Mouse (Mus musculus): ENCODE measurements around the gene Rps6kc1. TPM values are rescaled to one million over a fixed set of nuclear protein-coding genes. Genes with fewer than 3 reads are reported as not detected.

Rps6kc1 gene
- total and polyA plus RNA-seq, 2 experiments from 2014 or later: 7.3 to 9.7 TPM

DNA sequence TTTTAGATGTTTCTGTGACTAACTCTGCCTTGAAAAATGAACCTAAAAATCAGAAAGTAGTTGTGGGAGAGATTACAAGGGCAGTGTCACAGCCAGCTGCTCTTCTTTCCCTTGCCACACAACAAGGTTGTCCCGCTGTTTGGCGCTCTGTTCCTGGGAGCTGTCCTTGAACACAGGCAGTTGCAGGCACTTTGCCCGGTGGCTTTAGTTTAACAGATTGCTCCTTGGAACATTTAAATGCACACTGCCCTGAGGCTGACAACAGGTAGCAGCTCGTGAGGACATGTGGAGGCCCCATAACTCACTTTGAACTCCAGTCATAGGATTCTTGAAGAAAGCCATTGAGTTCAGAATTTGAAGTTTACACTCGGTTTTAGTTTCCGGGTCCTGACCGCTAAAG lies 36.9 kb upstream of the Rps6kc1 start:
- Histone ChIP-seq H3K36me3 (replicated peaks; ENCODE audit: control insufficient read depth, insufficient read depth, low read length) (peaks cover 56% of the 10 kb centered on the region), H3K27ac (ENCODE audit: low read depth) (no peak overlapping the region), H3K4me3 (ENCODE audit: low read depth, low read length) (no peak overlapping the region), H3K27me3 (ENCODE audit: control insufficient read depth, insufficient read depth, low read length) (no peaks in the 10 kb centered on the region), H3K9me3 (replicated peaks; ENCODE audit: control insufficient read depth, low read length) (no peaks in the 10 kb centered on the region), H3K4me1 (ENCODE audit: control insufficient read depth, insufficient read depth) (peaks cover 11% of the 10 kb centered on the region), H3K4me2 (ENCODE audit: low read depth, low read length) (no peak overlapping the region), H3K9ac (replicated peaks; ENCODE audit: low read depth, low read length) (no peak overlapping the region)
- DNase-seq (ENCODE audit: low spot score) (no peak), ATAC-seq (ENCODE audit: insufficient read depth, low read depth) (no peak)
- 84% methylated on average over 7 of the region's 7 CpGs for whole genome bisulfite sequencing
- TF ChIP-seq EP300 (IDR thresholded peaks at IDR 0.05; ENCODE audit: low read depth) (no peak), CTCF (IDR thresholded peaks at IDR 0.05; ENCODE audit: low read depth) (no peak)

DNA sequence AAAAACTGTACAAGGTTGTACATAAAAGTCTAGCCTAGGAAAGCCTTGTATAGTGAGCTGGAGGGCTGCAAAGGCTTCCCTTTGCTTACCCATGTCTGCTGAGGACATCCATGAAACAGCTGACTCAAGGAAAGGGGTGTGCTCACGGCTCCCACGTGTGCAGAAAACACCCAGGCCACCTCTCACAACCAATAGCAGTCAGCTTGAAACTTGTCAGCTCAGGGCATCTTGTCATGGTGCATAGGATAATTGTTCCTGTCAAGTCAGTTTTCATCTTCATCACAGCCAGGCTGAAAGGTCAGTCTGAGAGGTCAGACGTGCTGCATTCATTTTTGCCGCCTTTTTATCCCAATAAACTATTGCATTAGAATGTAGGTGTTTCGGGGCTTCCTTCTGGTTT lies 36.4 kb upstream of the Rps6kc1 start:
- WGBS: 80% methylated on average over 5 of the region's 5 CpGs
- Histone ChIP-seq H3K27ac (ENCODE audit: low read depth) (no peak overlapping the region), H3K36me3 (replicated peaks; ENCODE audit: control insufficient read depth, insufficient read depth, low read length) (peaks cover 61% of the 10 kb centered on the region), H3K27me3 (ENCODE audit: control insufficient read depth, insufficient read depth, low read length) (no peaks in the 10 kb centered on the region), H3K9ac (replicated peaks; ENCODE audit: low read depth, low read length) (no peak overlapping the region), H3K4me3 (ENCODE audit: low read depth, low read length) (no peak overlapping the region), H3K4me2 (ENCODE audit: low read depth, low read length) (no peak overlapping the region), H3K4me1 (ENCODE audit: control insufficient read depth, insufficient read depth) (peaks cover 9% of the 10 kb centered on the region), H3K9me3 (replicated peaks; ENCODE audit: control insufficient read depth, low read length) (no peaks in the 10 kb centered on the region)
- ATAC-seq (ENCODE audit: insufficient read depth, low read depth): no peak
- DNase-seq (ENCODE audit: low spot score): no peak
- TF ChIP-seq EP300 (IDR thresholded peaks at IDR 0.05; ENCODE audit: low read depth): no peak
- no peak for TF ChIP-seq CTCF (IDR thresholded peaks at IDR 0.05; ENCODE audit: low read depth)

DNA sequence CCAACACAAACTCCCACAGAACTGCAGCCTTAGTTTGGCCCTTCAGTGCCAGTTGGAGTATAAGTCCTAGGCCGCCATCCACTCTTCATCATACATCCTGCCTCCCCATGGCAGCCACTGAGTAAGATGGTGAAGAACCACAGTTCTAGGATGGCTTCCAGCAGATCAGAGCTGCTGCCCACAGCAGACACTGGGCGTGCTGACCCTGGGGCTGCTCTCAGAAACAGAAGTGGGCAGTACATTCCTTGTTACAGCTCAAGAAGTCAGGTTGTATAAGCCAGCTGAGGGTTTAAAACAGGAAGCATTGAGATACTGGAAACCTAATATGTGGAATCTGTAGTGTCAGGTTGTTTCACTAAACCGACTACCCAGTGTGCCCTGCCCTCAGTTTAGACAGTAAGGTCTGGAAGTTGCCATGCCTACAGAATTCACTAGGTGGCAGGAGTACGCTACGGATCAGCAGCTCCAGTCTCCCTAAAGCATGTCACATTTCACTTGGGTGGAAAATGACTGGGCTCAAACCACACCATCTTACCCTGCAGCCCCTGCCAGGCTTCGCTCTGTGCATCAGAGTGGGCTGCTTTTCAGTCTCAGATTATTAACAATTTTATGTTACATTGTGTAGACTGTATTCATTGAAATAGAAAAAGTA lies 32.7 kb upstream of the Rps6kc1 start:
- peak; percentile 95 for TF ChIP-seq CTCF (IDR thresholded peaks at IDR 0.05; ENCODE audit: low read depth)
- TF ChIP-seq EP300 (IDR thresholded peaks at IDR 0.05; ENCODE audit: low read depth): no peak
- Histone ChIP-seq H3K9me3 (replicated peaks; ENCODE audit: control insufficient read depth, low read length) (no peaks in the 10 kb centered on the region), H3K4me1 (ENCODE audit: control insufficient read depth, insufficient read depth) (no peaks in the 10 kb centered on the region), H3K4me2 (ENCODE audit: low read depth, low read length) (no peak overlapping the region), H3K27me3 (ENCODE audit: control insufficient read depth, insufficient read depth, low read length) (no peaks in the 10 kb centered on the region), H3K9ac (replicated peaks; ENCODE audit: low read depth, low read length) (no peak overlapping the region), H3K27ac (ENCODE audit: low read depth) (no peak overlapping the region), H3K36me3 (replicated peaks; ENCODE audit: control insufficient read depth, insufficient read depth, low read length) (peaks cover 89% of the 10 kb centered on the region), H3K4me3 (ENCODE audit: low read depth, low read length) (no peak overlapping the region)
- WGBS: 44% methylated on average over 6 of the region's 6 CpGs
- ATAC-seq (ENCODE audit: insufficient read depth, low read depth) (peak; percentile 91), DNase-seq (ENCODE audit: low spot score) (peak; percentile 78)

DNA sequence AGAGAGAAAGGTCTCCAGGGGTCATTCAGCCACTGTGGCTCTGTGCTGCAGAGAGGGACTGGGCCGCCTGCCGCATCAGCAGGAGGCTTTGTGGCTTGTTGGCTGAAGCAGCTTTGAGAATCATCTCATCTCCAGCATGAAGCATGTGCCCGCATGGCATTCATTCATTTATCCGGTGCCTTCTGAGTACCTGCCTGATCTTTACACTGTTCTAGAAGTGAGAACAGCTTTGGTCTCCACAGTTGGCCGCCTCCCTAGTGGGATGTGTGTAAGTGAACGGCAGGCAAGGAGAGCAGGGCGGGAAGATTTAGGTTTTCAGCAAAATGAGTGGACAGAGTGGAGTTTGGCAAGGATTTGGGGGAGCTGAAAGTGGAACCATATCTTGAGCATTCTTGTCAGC lies 28.2 kb upstream of the Rps6kc1 start:
- no peak for TF ChIP-seq CTCF (IDR thresholded peaks at IDR 0.05; ENCODE audit: low read depth)

DNA sequence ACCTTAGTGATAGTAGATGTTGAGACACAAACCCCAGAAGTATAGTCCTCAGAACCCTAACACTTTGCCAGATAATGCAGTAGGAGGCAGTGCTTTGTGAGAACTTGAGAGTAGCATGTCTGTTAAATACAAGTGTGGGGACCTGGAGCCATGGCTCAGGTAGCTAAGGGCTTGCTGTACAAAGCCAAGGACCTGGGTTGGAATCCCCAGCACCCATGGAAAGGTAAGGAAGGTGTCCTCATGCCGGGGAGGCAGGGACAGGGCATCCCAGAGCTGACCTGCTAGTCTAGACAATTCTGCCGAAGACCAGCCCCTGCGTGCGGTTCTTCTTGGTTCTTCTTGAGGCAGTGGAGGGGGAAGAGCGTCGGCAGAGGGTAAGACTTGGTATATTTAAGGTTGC lies 18.6 kb upstream of the Rps6kc1 start:
- Histone ChIP-seq H3K9ac (replicated peaks; ENCODE audit: low read depth, low read length) (no peak overlapping the region), H3K36me3 (replicated peaks; ENCODE audit: control insufficient read depth, insufficient read depth, low read length) (peaks cover 24% of the 10 kb centered on the region), H3K9me3 (replicated peaks; ENCODE audit: control insufficient read depth, low read length) (no peaks in the 10 kb centered on the region), H3K4me3 (ENCODE audit: low read depth, low read length) (no peak overlapping the region), H3K27me3 (ENCODE audit: control insufficient read depth, insufficient read depth, low read length) (no peaks in the 10 kb centered on the region), H3K4me1 (ENCODE audit: control insufficient read depth, insufficient read depth) (peaks cover 14% of the 10 kb centered on the region), H3K27ac (ENCODE audit: low read depth) (no peak overlapping the region), H3K4me2 (ENCODE audit: low read depth, low read length) (no peak overlapping the region)
- no peak for TF ChIP-seq EP300 (IDR thresholded peaks at IDR 0.05; ENCODE audit: low read depth)
- TF ChIP-seq CTCF (IDR thresholded peaks at IDR 0.05; ENCODE audit: low read depth): no peak
- DNase-seq (ENCODE audit: low spot score): no peak
- ATAC-seq (ENCODE audit: insufficient read depth, low read depth): no peak
- 84% methylated on average over 6 of the region's 6 CpGs for whole genome bisulfite sequencing

More for the DNA sequence above, 28.2 kb upstream of the Rps6kc1 start:
- no peak for ATAC-seq (ENCODE audit: insufficient read depth, low read depth)
- Histone ChIP-seq H3K9me3 (replicated peaks; ENCODE audit: control insufficient read depth, low read length) (no peaks in the 10 kb centered on the region), H3K4me3 (ENCODE audit: low read depth, low read length) (no peak overlapping the region), H3K27ac (ENCODE audit: low read depth) (no peak overlapping the region), H3K4me1 (ENCODE audit: control insufficient read depth, insufficient read depth) (no peaks in the 10 kb centered on the region), H3K27me3 (ENCODE audit: control insufficient read depth, insufficient read depth, low read length) (no peaks in the 10 kb centered on the region), H3K4me2 (ENCODE audit: low read depth, low read length) (no peak overlapping the region), H3K36me3 (replicated peaks; ENCODE audit: control insufficient read depth, insufficient read depth, low read length) (peaks cover 83% of the 10 kb centered on the region), H3K9ac (replicated peaks; ENCODE audit: low read depth, low read length) (no peak overlapping the region)
- DNase-seq (ENCODE audit: low spot score): no peak
- WGBS: 90% methylated on average over 7 of the region's 7 CpGs
